Mouse (Mus musculus) embryonic facial prominence, embryonic 13.5 days (tissue): ENCODE results near the gene Ccdc15. TPM values are rescaled to one million over a fixed set of nuclear protein-coding genes. Genes with fewer than 3 reads are reported as not detected.
"Not testable (repeated sequence)": the region's sequence is repeated elsewhere in the genome, so short reads cannot be mapped to it uniquely, and the experiment has no call there.

Source experiments
- ATAC-seq: fragments of 200-750 bp; cut with Nextera tagmentation; 2 replicates; pipeline ENCODE4 v1.8.0; 2017; ENCODE audit warnings: low read depth; ENCODE audit not compliant: insufficient number of reproducible peaks, insufficient read depth, low FRiP score, low TSS enrichment
- H3K27ac ChIP-seq: fragments of 300-500 bp; sonication (generic); 2 replicates; pipeline ENCODE4 v1.5.1; 2015; ENCODE audit warnings: moderate library complexity, mild to moderate bottlenecking, inconsistent platforms
- H3K27me3 ChIP-seq: fragments of 300-500 bp; sonication (generic); 2 replicates; pipeline ENCODE4 v1.6.1; 2015; ENCODE audit warnings: mild to moderate bottlenecking, inconsistent platforms
- H3K36me3 ChIP-seq: fragments of 300-500 bp; sonication (generic); 2 replicates; pipeline ENCODE4 v1.6.1; 2015; ENCODE audit warnings: mild to moderate bottlenecking, inconsistent platforms
- H3K4me1 ChIP-seq: fragments of 300-500 bp; sonication (generic); 2 replicates; pipeline ENCODE4 v1.6.1; 2015; ENCODE audit warnings: inconsistent platforms
- H3K4me2 ChIP-seq: fragments of 300-500 bp; sonication (generic); 2 replicates; pipeline ENCODE4 v1.6.1; 2015; ENCODE audit warnings: moderate library complexity, mild to moderate bottlenecking, inconsistent platforms
- H3K4me3 ChIP-seq: fragments of 300-500 bp; sonication (generic); 2 replicates; pipeline ENCODE4 v1.5.1; 2015; ENCODE audit warnings: mild to moderate bottlenecking, inconsistent platforms
- H3K9ac ChIP-seq: fragments of 300-500 bp; sonication (generic); 2 replicates; pipeline ENCODE4 v1.6.1; 2015; ENCODE audit warnings: mild to moderate bottlenecking, inconsistent platforms
- H3K9me3 ChIP-seq: fragments of 300-500 bp; sonication (generic); 2 replicates; pipeline ENCODE4 v1.6.1; 2016; ENCODE audit warnings: inconsistent platforms
- WGBS: fragments of 180-500 bp; shearing (Covaris S2); methylation state at CpG from one replicate; pipeline ENCODE4 v1.1.7; 2015; ENCODE audit warnings: mixed read lengths; 5-methylcytosine and 5-hydroxymethylcytosine counted together
- polyA plus RNA-seq: library from polyadenylated mRNA; unstranded; fragments of >200 nt; fragmentation: Nextera tagmentation; extraction: Ambion mirVana; gene quantifications from 2 replicates; pipeline ENCODE4 v1.2.1, GENCODE M21; 2015

Gene Ccdc15
- polyA plus RNA-seq, 1 experiment from 2014 or later = 8.9 TPM

DNA sequence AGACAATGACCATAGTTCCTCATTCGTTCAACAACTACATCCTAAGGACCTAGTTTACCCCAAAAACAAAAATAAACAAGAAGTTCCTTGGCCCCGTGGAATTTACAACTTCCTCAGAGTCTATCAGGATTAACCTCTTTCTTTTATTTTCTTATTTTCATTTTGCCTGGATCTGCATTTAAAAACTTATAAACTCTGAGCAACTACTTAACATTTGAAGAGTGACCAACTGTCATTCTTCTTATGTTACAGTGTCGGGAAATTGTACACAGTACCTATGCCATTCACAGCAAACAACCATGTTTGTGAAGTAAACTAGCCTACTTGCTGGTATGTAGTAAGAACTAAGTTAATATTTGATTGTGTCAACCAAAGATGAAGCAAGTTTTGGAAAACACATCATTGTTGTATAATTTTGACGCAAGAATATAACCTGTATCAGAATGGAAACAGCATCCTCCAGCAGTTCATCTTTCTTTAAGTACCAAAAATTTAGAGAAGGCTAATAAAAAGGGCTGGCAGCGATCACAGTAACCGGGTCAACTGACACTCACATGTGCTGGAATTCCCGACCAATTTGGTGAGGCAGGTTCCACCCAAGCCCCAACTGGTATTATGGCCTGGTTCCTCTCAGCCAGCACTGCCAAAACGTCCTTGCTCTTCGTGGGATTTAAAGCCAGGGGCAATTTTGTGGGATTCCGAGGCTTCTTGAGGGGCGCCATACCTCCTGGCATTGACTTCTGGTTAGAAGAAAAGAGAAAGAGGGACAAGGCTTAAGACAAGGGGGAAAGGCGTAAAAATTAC lies 846 bp downstream of the Ccdc15 start:
- H3K27ac ChIP-seq = peak overlapping the region; percentile 94
- 25% methylated on average over 12 of the region's 12 CpGs for WGBS
- no peaks in the 10 kb centered on the region for H3K9me3 ChIP-seq
- H3K9ac ChIP-seq = peak overlapping the region; percentile 91
- ATAC-seq = no peak
- H3K4me2 ChIP-seq = peak overlapping the region; percentile 83
- H3K27me3 ChIP-seq = no peaks in the 10 kb centered on the region
- H3K36me3 ChIP-seq = peaks cover 3% of the 10 kb centered on the region; the same call in 1 of the 2 replicates
- peak overlapping the region; percentile 84 for H3K4me3 ChIP-seq
- peaks cover 10% of the 10 kb centered on the region; the same call in 1 of the 2 replicates for H3K4me1 ChIP-seq

DNA sequence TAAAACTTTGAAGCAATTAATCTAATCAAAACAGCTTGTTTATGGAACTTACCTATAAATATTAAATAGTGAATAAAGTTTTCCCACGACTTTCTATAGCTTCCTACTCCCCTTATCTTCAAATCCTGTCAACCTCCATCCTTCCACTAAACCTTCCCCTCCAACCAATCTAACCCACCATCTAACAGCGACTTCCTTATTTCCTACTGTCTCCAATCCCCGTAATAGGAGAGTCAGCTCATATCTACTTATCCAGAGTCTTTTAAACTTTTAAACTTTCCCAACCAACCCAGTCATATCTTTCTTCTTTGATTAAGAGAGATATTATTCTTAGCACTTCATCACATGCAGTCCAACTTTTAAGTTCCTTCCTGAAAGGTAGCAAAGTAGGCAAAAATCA lies 2.8 kb downstream of the Ccdc15 start:
- Histone ChIP-seq H3K4me2 (no peak overlapping the region), H3K9me3 (no peaks in the 10 kb centered on the region), H3K4me3 (no peak overlapping the region), H3K27me3 (no peaks in the 10 kb centered on the region), H3K9ac (no peak overlapping the region), H3K36me3 (peaks cover 3% of the 10 kb centered on the region; the same call in 1 of the 2 replicates), H3K4me1 (peaks cover 10% of the 10 kb centered on the region; the same call in 1 of the 2 replicates), H3K27ac (no peak overlapping the region)
- ATAC-seq = no peak
- WGBS = 86% methylated on average over 3 of the region's 3 CpGs

DNA sequence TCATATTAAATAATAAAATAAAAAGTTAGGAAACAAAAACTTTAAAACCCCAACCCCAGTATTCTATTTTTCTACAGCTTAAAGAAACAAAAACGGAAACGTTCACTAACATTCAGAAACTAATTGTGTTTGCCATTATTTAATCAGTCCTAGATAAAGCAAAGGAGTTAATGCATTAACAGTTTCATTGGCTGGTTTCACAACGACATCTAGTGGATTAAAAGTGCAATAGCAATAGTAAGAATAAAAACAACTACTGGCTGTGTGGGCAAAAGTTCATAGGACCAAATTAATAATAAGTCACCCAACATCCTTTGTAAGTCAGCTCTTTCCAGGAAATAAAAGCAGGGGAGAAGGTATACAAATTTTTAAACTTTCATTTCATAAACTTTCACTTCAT lies 18.8 kb downstream of the Ccdc15 start:
- no peaks in the 10 kb centered on the region for H3K9me3 ChIP-seq
- H3K4me1 ChIP-seq = no peaks in the 10 kb centered on the region
- H3K4me2 ChIP-seq = no peak overlapping the region
- WGBS = 41% methylated on average over 3 of the region's 3 CpGs
- H3K4me3 ChIP-seq = no peak overlapping the region
- H3K36me3 ChIP-seq = no peaks in the 10 kb centered on the region
- no peak overlapping the region for H3K9ac ChIP-seq
- H3K27ac ChIP-seq = no peak overlapping the region
- H3K27me3 ChIP-seq = no peaks in the 10 kb centered on the region
- no peak for ATAC-seq

DNA sequence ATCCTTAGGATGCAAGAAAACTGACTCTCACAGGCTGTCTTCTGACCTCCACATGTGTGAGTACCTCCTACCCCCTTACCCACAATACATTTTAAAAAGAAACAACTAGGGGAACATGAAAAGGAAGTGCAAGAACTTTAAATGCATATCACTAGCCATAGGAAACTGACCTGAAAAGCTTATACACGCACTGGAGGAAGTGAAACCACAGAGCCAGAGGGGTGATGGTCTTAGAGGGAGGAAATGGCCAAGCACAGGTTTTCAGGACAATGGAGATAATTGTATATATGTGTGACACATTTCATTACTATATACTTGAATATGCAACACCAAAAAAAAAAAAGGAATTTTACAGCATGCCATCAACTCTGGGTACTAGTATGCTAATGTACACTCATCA lies 46.5 kb downstream of the Ccdc15 start:
- no peak overlapping the region for H3K27ac ChIP-seq
- H3K4me1 ChIP-seq = no peaks in the 10 kb centered on the region
- H3K4me2 ChIP-seq = no peak overlapping the region
- H3K9me3 ChIP-seq = no peaks in the 10 kb centered on the region
- 86% methylated on average over 1 of the region's 1 CpGs for WGBS
- no peak overlapping the region for H3K4me3 ChIP-seq
- peaks cover 4% of the 10 kb centered on the region; the same call in 1 of the 2 replicates for H3K36me3 ChIP-seq
- H3K9ac ChIP-seq = no peak overlapping the region
- ATAC-seq = no peak
- H3K27me3 ChIP-seq = no peaks in the 10 kb centered on the region

DNA sequence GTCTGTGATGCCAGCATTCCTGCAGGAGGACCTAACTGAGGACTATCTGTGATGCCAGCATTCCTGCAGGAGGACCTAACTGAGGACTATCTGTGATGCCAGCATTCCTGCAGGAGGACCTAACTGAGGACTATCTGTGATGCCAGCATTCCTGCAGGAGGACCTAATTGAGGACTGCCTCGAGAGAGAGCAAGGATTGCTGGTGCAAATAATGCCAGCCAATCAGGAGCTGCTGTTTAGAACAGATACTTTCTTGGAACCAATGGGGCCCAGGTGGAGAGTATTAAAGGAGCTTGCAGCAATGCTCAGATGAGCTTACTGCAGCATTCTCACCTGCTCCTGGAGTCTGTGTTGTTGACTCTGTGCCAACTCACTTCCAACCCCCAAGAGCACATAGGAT lies 47.7 kb downstream of the Ccdc15 start:
- not testable (repeated sequence) for H3K36me3 ChIP-seq, H3K4me2 ChIP-seq, H3K9ac ChIP-seq, H3K27me3 ChIP-seq, H3K27ac ChIP-seq, H3K4me1 ChIP-seq, H3K4me3 ChIP-seq, ATAC-seq, H3K9me3 ChIP-seq
- WGBS = 50% methylated on average over 1 of the region's 1 CpGs

DNA sequence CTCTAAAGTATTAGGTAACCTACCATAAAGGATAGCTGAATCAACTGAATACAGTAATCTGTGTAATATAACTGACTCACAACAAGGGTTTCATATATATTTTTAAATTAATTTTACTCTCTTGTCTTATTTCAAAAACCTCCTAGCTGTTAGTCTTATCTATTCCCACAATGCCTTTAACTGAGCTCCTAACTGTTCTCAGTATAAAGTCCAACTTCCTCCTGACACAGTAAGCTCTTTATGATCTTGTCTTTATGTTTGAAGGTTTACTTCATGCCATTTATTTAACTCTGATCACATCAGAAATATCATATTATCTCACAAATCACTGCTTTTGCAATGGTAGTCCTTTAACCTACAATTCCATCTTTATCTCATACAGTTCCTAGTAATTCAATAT lies 52.6 kb downstream of the Ccdc15 start:
- Histone ChIP-seq H3K4me1 (no peaks in the 10 kb centered on the region), H3K4me2 (no peak overlapping the region), H3K9ac (no peak overlapping the region), H3K27ac (no peak overlapping the region), H3K36me3 (no peaks in the 10 kb centered on the region; the same call in 1 of the 2 replicates), H3K4me3 (no peak overlapping the region), H3K9me3 (no peaks in the 10 kb centered on the region), H3K27me3 (no peaks in the 10 kb centered on the region)
- ATAC-seq = no peak

DNA sequence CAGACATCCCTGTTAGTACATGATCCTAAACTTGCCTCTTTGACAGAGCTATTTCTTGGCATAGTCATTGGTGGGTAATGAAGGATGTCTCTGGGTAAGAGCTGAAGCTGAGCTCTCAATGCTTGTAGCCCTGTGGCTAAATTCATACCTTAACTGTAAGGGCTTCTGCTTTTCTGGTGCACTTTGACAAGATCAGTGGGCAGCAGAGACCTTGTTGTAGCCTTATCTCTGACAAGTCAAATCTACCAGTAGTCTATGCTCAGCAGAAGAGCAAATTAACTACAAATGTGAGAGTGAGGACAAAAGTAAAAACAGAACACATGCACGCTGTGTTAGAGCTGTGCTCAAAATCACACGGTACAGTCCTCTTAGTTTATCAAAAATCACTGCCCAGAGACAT lies 81.6 kb downstream of the Ccdc15 start:
- no peak for ATAC-seq
- Histone ChIP-seq H3K9me3 (no peaks in the 10 kb centered on the region), H3K9ac (no peak overlapping the region), H3K27me3 (no peaks in the 10 kb centered on the region), H3K4me1 (no peaks in the 10 kb centered on the region), H3K36me3 (no peaks in the 10 kb centered on the region), H3K4me3 (no peak overlapping the region), H3K27ac (no peak overlapping the region), H3K4me2 (no peak overlapping the region)
- 62% methylated on average over 2 of the region's 2 CpGs for WGBS

DNA sequence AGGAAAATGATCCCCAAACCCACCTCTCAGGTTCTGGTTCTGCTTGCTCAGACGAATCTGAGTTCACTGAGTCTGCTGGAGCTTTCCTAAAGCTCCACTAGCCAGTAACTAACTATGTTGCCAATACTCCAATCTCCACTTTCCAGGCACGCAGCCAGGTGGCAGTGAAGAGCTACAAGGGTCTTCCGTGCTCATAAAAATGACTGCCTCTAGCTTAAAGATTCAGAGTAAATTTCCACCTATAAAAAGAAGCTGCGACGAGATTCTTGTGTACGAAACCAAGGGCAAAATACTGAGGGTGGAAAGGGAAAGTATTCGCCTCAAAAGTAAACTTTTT lies 92.4 kb downstream of the Ccdc15 start:
- Histone ChIP-seq H3K4me3 (peak overlapping the region; percentile 50), H3K27ac (peak overlapping the region; percentile 51; the same call in 1 of the 2 replicates)

DNA sequence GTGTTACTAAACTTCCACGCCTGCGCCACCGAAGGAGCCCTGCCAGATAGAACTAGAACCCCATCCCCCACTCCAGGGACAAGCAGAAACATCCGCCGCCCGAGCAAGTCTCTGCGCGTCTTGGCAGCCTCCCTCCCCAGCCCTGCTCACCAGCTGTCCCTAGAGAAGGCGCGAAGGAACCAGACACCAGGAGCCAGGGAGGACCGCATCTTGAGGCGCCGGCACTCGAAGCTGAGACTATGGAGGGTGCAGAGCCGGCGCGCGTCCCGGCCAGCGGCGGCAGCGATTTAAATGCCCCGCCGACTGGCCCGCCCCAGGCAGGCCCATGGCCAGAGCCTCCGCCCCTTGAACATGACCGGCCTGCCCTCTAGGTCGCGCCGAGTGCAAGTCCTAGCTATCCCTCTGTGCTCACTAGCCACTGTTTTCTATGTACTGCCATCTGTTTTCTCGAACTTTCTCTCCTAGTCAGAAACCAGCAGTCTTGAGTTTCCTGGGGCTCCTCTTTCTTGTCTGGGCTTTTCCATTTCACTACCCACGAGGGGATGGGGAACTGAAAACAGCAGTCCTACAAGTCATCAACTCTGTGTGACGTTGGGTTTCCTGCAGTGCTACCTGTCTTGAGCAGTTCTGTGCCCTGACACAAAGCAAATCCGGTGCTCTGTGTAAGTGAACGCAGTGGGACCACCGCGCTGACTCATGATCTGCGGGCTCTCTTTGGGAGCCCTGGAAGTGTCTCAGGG lies 92.9 kb downstream of the Ccdc15 start, which contains the start of gene Slc37a2:
TSS of gene Slc37a2 (minus strand) at position 590 of the 740 bp plus-strand sequence.
- Histone ChIP-seq H3K27ac (peak within 1 kb of the TSS; percentile 51), H3K9me3 (no peaks in the 10 kb centered on the region), H3K4me1 (peaks cover 16% of the 10 kb centered on the region), H3K4me2 (peak within 1 kb of the TSS; percentile 97), H3K4me3 (peak within 1 kb of the TSS; percentile 50), H3K36me3 (no peaks in the 10 kb centered on the region), H3K27me3 (no peaks in the 10 kb centered on the region), H3K9ac (peak within 1 kb of the TSS; percentile 73)
- WGBS = 2% methylated on average over 38 of the region's 38 CpGs
- peak; percentile 77 for ATAC-seq

More for the DNA sequence above, 92.4 kb downstream of the Ccdc15 start:
- peak overlapping the region; percentile 73 for H3K9ac ChIP-seq
- peaks cover 16% of the 10 kb centered on the region for H3K4me1 ChIP-seq
- H3K27me3 ChIP-seq = no peaks in the 10 kb centered on the region
- H3K4me2 ChIP-seq = peak overlapping the region; percentile 97
- 33% methylated on average over 7 of the region's 7 CpGs for WGBS
- no peak for ATAC-seq
- no peaks in the 10 kb centered on the region for H3K9me3 ChIP-seq
- H3K36me3 ChIP-seq = no peaks in the 10 kb centered on the region

DNA sequence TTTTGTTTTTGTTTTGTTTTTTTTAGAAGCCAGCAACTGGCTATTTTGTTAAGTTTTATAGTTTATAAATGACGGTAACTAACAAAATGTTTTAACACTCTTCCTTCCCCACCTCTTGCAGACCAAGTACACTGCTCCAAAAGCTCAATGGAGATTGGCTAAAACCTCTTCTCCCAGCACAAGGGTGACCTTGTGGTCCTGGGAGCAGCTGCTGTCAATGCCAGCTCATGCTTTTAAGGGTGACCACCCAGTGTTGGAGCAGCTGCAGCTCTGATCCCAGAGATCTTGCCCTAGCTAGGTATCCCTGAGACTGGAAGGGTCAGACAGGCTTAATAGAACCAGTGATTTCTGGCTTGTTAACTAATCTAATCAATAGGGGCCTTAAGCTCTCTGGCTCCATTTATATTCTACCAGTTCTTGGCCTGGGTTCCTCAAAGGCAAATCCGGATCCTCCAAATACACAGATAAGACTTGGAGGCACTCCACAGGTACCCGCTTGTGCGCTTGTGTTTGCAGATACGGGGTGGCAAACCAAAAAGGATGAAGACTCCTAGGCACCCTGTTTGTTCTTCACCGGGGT lies 93.6 kb downstream of the Ccdc15 start:
- ATAC-seq = no peak
- peak overlapping the region; percentile 73; the same call in 1 of the 2 replicates for H3K9ac ChIP-seq
- peak overlapping the region; percentile 97 for H3K4me2 ChIP-seq
- peaks cover 16% of the 10 kb centered on the region for H3K4me1 ChIP-seq
- H3K27ac ChIP-seq = no peak overlapping the region
- peak overlapping the region; percentile 50 for H3K4me3 ChIP-seq
- 20% methylated on average over 6 of the region's 6 CpGs for WGBS
- no peaks in the 10 kb centered on the region for H3K9me3 ChIP-seq
- no peaks in the 10 kb centered on the region for H3K27me3 ChIP-seq
- no peaks in the 10 kb centered on the region for H3K36me3 ChIP-seq

DNA sequence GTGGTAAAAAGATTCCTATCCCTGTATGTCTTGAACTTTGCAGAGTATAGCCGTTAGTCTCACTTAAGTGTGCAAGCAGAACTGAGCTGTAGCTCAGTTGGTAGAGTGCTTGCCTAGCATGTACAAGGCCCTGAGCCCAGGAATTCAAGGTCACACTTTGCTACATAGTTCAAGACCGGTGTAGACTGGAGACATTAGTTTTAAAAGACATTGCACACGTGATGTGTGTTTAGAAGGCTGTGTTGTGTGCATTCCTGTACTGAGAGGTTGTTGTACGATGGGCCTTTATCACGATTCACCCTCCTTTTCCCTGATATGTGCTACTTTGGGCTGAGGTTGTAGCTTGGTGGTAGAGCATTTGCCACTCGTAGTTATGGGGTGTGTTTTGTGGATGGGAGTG lies 97.6 kb downstream of the Ccdc15 start:
- Histone ChIP-seq H3K4me3 (no peak overlapping the region), H3K4me2 (no peak overlapping the region), H3K27me3 (no peaks in the 10 kb centered on the region), H3K36me3 (no peaks in the 10 kb centered on the region), H3K9ac (no peak overlapping the region), H3K27ac (no peak overlapping the region), H3K4me1 (peaks cover 11% of the 10 kb centered on the region), H3K9me3 (no peaks in the 10 kb centered on the region)
- no peak for ATAC-seq
- 85% methylated on average over 6 of the region's 6 CpGs for WGBS
